Mouse (Mus musculus) thymus, postnatal 14 days (tissue): ENCODE measurements around the gene Slit3.

Experiments used
- DNase-seq: peaks from one replicate; pipeline ENCODE4 v3.0.0; 2021

The Slit3 gene

DNA sequence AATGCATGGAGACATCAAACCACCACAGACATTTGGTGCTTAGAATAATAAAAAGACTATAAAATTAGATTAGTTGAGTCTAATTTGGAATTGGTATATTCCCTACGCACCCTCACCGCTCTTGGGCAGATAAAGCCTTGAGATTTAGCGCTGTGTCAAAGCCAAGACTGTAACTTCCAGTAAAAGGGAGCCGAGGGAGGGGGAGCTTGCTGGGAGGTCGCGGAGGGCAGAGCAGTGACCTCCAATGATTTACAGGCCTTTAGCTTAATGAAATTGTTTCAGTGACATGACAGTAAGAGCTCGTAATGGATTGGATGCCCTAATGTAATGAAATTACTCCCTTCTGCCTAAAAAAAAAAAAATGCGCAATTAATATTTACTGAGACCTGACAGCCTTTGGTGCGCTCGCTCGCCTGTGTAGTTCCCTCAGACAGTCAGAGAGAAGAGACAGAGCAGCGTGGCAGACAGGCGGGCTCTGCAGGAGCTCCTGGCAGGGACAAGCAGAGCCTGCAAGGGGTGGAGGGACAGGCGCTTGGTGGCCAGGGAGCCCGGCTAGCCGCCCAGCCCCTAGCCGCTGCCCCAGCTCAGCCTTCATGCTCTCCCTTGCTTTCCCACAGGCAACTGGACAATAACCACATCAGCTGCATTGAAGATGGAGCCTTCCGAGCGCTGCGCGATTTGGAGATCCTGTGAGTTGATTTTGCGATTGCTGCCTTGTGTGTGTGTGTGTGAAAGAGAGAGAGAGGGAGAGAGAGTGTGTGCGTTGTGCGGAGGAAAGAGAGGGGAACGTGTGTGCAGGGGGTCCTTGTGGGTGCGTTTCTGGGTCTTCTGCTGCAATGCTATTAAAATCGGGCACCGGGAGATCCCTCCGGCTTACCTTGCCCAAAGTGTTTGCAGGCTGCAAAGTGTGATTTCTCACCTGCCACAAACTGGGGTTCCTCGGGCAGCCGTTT is 423.4 kb downstream of the Slit3 start:
- no peak for DNase-seq

DNA sequence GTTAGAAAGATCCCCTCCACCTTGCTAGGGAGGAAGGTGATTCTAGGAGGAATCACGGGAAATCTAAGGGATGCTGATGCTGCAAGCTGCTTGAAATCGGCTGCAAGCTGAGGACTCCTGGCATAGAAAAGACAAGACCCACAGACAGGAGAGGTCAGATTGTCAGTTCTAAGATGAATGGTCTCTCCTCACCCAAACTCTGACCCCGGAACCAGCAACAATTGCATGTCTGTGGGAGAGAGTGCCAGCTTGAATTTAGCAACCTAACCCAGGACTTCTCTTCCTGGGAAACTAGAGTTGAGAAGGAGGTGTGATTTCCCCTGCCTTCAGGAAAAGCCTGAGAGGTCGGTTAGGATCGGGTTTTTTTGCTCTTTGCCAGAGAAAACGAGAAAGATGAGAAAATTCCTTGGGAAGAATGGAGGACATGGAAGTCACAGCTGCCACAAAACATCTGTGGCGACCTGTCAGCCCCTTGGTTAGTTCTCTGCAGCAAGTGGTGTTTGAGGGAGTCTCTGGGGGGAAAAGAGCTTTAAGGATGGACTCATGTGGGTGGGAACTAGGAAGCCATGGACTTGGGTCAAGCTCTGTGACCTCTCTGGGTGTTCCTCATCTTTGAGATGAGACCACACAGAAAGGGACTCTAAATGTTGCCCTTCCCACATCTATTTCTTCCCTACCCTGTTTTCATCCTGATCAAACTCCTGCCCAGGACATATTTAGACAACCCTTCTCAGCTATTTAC is 425.2 kb downstream of the Slit3 start:
- no peak for DNase-seq

GRCm38 (mm10) chr11:35550036-35550435 is 429.0 kb downstream of the Slit3 start:
- DNase-seq = no peak

DNA sequence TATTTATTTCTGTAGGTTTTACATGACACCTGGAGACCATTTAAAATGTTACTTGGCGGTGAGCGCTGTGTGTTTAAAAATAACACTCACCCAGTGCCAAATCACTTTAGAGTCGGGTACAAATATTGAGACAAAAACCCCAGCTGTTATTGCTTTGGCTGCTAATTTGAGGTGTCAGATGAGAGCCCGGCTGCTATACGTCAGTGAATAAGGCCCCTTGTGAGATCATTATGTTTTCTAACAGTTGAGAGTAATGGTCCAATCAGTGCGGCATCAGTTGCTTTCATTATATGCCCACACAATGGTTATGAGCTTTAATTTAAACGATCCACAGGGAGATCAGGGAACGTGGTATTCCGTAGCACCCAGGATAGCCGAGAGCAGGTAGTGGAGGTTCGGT is 435.2 kb downstream of the Slit3 start:
- DNase-seq = no peak

DNA sequence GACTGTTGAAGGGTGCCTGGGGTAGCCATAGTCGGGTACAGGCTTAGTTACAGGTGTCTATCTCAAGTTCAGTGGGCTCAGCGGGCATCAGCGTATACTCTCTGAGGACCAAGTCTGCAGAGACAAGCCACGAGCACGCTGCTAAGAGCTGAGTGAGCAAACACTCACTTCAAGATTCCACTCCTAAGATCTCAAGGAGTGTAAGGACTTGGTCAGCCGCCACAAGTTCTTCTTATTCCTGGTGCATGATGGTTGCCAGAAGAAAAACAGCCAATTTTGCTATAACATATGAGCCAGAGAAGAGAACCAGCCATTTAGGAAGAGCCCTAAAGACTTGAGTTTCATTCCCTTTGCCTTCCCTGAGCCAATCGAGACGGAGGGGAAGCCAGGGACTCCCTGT is 436.5 kb downstream of the Slit3 start:
- no peak for DNase-seq

- no peak for DNase-seq
Measured at GRCm38 (mm10) chr11:35558311-35558710, 437.3 kb downstream of the Slit3 start.

DNA sequence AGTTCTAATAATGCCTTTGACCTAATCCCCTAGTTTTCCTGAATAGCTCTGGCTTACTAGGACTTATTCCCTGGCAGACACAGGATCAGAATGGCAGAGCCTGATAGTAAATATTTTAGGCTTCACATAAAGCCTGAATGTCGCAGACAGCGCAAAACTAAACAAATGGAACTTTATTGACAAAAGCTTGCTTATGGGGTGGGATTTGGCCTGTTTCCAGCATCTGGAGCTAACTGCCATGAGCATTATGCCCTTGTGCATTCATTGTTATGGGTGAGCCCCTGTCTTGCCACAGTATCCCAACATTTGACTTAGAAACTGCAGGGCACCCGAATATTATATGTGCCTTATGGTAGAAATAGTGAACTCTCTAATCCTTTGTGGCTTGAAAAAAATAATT is 438.4 kb downstream of the Slit3 start:
- DNase-seq = no peak

- DNase-seq = no peak
Measured at GRCm38 (mm10) chr11:35561760-35562159, 440.7 kb downstream of the Slit3 start.

DNA sequence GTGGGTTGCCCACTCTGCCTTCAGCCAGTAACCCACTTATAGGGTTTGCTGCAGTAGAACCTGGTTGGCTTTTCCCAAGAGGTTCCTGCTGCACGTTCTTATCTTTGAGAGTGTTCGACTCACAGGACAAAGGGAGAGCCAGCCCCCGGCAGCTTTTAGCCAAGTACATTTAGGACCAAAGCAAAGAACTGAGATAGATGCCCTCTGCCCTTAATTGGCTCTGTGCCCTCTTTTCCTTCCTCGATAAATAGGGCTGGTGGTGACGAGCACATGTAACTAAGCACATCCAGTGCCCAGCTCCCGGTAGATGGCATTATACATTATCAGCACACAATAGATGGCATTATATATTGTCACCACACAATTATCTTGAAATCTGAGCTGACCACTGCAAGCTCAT is 444.3 kb downstream of the Slit3 start:
- no peak for DNase-seq

GRCm38 (mm10) chr11:35566686-35567085 is 445.7 kb downstream of the Slit3 start:
- no peak for DNase-seq

DNA sequence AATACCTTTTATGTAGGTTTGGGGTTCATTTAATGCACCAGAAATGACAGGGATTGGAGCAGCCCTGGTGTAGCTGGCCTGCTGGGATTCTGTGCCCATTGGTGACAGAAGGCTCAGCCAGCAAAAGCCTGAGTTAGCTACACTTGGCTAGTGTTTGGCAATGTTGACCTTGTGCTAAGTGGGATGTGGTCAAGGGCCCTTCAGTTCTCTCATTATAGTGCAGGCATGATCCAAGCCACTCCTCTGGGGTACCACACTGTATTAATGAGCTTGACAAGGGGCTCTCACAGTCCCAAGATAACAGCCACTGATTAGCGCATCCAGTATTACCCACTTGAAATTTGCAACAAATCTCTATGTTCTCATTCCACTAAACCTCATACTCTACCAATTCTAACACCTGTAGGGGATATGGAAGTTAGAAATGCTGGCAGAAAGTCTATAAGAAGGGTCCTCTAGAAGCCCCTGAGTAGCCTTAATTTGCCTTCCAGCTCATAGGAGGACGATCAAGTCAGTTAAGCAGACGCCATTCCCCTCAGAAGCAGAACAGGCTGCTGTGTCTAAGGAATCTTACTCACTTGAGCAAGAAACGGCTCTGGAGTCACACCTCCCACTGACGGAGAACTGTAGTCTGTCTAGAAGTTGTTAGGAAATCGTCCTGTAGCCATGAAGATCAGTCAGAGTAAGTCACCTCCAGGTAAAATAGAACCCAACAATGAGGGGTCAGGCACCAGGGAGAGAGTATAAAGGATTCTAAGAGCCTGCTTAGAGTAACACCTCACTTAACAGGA is 448.3 kb downstream of the Slit3 start:
- no peak for DNase-seq

DNA sequence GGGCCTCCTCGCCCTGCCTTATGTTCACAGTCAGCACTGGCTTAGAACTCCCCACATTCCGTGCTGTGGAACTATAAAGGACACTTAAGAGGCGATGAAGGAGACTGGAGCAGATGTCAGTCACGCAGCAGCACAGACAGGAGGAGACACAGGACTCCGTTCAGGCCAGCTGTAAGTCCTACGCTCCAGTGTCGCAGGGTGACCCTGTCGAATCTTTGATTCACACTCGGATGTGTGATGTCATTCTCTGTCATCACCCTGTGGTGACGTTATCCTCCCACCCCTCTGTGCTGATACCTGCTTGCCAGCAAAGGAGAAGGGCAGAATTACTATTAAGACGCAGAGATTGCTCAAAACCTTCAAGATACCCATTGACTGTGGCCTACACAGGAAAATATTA is 448.9 kb downstream of the Slit3 start:
- DNase-seq = no peak

GRCm38 (mm10) chr11:35571910-35572309 is 450.9 kb downstream of the Slit3 start:
- DNase-seq = no peak

DNA sequence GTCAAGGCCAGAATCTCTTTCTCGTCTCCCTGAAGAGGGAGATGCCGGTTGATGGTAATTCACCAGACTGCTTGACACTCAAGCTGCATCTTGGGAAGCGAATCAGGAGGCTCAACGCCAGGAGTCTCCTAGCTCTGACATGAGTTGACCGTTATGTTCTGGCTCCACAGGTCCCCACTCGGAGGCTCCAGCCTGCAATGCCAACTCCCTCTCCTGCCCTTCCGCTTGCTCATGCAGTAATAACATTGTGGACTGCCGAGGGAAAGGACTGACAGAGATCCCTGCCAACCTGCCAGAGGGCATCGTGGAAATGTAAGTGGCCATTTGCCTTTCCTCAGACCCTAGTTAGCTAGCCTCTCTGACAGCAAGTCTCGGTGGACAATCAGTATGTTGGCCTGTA is 457.8 kb downstream of the Slit3 start:
- no peak for DNase-seq

DNA sequence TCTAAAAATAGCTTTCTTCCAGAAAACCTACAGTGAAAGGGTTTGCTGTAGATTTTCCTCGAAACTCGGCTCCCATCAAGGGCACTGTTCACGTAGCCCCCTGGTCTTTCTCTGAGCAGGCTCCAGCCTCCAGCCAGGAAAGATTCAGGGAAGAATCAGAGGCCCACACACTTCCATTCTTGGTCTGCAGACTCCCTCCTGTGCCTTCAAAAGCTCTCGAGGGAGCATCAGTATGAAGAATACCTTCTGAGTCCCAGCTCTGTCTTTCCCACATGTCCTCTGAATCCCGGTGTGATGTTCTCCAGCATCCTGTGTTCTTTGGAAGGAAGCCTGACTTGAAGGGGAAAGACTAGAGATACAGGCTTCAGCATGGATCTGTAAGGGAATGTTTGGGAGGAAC is 461.6 kb downstream of the Slit3 start:
- DNase-seq = no peak

DNA sequence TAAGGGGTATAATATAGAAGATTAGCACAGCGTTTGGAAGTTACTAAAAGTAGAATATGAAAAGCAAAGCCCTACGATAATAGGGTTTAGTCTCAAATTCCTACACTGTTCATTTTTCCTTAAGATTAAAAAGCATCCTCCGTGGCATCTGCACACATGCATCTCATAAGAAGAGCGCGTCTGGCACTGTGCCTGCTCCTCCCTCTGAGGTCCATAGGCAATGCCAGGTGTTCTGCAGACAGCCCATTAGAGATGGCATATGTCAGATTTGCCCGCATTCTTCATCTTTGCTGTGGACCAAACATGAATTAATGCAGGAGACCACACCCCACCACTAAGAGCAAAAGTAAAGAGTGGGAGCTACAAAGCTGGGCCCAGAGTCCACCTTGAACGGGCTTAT is 462.6 kb downstream of the Slit3 start:
- no peak for DNase-seq

DNA sequence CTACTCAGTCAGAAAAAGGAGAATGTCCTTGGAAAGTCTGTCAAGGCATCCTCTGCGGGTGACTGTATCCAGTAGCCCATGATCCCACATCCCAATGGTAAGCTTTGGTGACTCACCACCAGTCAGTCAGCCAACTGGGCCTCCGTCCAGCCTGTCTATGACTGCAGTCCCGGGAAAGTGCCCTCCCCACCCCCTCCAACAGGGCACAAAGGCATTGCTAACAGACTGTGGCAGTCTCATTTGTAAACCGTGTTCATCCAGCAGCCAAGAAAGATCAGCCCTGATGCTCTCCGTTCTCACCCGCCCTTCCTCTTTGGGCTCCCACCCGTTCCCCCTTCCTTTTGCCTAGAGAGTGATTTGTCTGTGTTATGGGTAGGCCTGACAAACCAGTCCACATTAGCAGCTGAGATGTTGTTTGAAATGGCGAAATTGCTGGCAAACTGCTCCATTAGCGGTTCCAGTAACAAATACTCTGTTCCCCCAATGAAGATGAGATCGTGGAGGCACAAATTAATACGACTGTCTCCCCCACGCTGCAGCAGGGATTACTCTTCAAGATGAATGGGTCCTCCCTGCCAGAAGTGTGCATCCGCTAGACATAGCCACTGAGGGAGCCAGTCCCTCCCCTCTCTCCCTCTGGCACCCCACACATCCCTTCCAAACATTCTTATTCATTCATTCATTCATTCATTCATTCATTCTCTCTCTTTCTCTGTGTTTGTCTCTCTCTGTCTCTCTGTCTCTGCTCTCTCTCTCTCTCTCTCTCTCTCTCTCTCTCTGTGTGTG is 466.3 kb downstream of the Slit3 start:
- no peak for DNase-seq

GRCm38 (mm10) chr11:35589892-35590291 is 468.9 kb downstream of the Slit3 start:
- no peak for DNase-seq

GRCm38 (mm10) chr11:35593146-35594034 is 472.4 kb downstream of the Slit3 start:
- no peak for DNase-seq

DNA sequence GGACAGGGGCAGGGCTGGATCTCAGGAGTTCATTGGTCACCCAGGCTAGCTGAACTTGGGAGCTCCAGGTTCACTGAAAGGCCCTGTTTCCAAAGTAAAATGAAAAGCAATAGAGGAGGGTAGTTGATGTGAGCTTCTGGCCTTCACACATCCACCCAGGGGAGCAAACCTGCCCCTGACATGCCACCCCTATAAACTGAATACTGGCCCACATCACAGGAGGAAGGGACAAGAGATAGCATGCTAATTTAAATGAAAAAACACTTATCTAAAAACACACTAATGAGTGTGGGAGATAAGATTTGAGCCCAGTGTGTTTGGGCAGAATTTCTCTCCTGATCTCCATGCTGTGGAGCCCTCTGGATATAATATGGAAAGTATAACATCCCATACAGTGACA is 475.0 kb downstream of the Slit3 start:
- no peak for DNase-seq

DNA sequence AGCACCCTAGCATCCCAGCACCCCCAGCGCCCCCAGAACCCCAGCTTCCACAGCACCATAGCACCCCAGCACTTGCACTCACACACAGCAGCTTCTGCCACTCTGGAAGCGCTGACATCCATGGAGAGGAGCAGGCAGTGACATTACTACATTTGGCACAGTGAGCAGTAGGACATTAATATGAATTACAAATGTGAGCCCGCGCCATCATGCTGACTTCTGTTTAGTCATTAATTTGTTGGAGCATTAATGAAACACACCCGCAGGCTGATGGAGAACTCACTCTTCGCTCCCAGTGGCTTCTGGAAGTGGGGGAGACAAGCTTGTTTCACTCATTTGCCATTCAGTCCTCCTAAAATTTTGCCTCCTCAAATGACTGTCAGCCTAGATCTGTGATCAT is 476.9 kb downstream of the Slit3 start:
- no peak for DNase-seq
